Mouse (Mus musculus) left cerebral cortex, adult 8-10 months (tissue): ENCODE measurements at regions not wholly inside any gene's neighbourhood (a gene's known extent, or its start where the extent isn't known, plus 50 kb on each side); places are given as distances from the start of the nearest gene placed in this dataset.

ENCODE experiments used
- DNase-seq, 2 experiments: peaks; one replicate each; pipeline ENCODE4 v3.0.0; 2022; ENCODE audit warnings: low spot score in 2 of 2

- DNase-seq: no peak
These were observed 1057.2 kb downstream of the Gsdmc2 start for GRCm38 (mm10) chr15:62787753-62788152.

- no peak for DNase-seq
These were observed 1058.7 kb downstream of the Gsdmc2 start for GRCm38 (mm10) chr15:62786315-62786714.

GRCm38 (mm10) chr15:62784456-62785139 lies 1060.4 kb downstream of the Gsdmc2 start:
- DNase-seq: no peak

GRCm38 (mm10) chr15:62778899-62779298 lies 1066.1 kb downstream of the Gsdmc2 start:
- no peak for DNase-seq

- no peak for DNase-seq
These were observed 1092.3 kb downstream of the Gsdmc2 start for GRCm38 (mm10) chr15:62752686-62753085.

- no peak for DNase-seq
These were observed 1101.1 kb downstream of the Gsdmc2 start for GRCm38 (mm10) chr15:62743879-62744278.

- no peak for DNase-seq
These were observed 1104.2 kb downstream of the Gsdmc2 start for GRCm38 (mm10) chr15:62740746-62741145.

- DNase-seq: no peak
These were observed 1109.6 kb downstream of the Gsdmc2 start for GRCm38 (mm10) chr15:62735334-62735733.

- no peak for DNase-seq
These were observed 1110.1 kb downstream of the Gsdmc2 start for GRCm38 (mm10) chr15:62734900-62735299.

GRCm38 (mm10) chr15:62730524-62730923 lies 1114.5 kb downstream of the Gsdmc2 start:
- no peak for DNase-seq

GRCm38 (mm10) chr15:62714265-62714664 lies 1130.7 kb downstream of the Gsdmc2 start:
- no peak for DNase-seq

GRCm38 (mm10) chr15:62712543-62713131 lies 1132.3 kb downstream of the Gsdmc2 start:
- no peak for DNase-seq

- no peak for DNase-seq
These were observed 1132.9 kb downstream of the Gsdmc2 start for GRCm38 (mm10) chr15:62712060-62712542.

GRCm38 (mm10) chr15:62709546-62709945 lies 1135.4 kb downstream of the Gsdmc2 start:
- DNase-seq: peak in 1 of 2 experiments; percentile 5

GRCm38 (mm10) chr15:62698559-62698958 lies 1146.4 kb downstream of the Gsdmc2 start:
- DNase-seq: no peak

- no peak for DNase-seq
These were observed 1150.2 kb downstream of the Gsdmc2 start for GRCm38 (mm10) chr15:62694734-62695133.

GRCm38 (mm10) chr15:62693671-62694070 lies 1151.3 kb downstream of the Gsdmc2 start:
- no peak for DNase-seq

GRCm38 (mm10) chr15:62673410-62673809 lies 1171.6 kb downstream of the Gsdmc2 start:
- no peak for DNase-seq

- DNase-seq: no peak
These were observed 1175.0 kb downstream of the Gsdmc2 start for GRCm38 (mm10) chr15:62670026-62670425.

GRCm38 (mm10) chr15:62659096-62659495 lies 1185.9 kb downstream of the Gsdmc2 start:
- no peak for DNase-seq

- no peak for DNase-seq
These were observed 1186.3 kb downstream of the Gsdmc2 start for GRCm38 (mm10) chr15:62658695-62659094.

GRCm38 (mm10) chr15:62646476-62647168 lies 1198.4 kb downstream of the Gsdmc2 start:
- no peak for DNase-seq
